Mouse (Mus musculus) retina, postnatal 7 days (tissue): ENCODE results near the gene Zbtb22.
"Not testable (repeated sequence)": the region's sequence is repeated elsewhere in the genome, so short reads cannot be mapped to it uniquely, and the experiment has no call there.

Experiments used
- DNase-seq: peaks from one replicate; pipeline ENCODE4 v3.0.0-alpha.2; 2012; ENCODE audit warnings: low read depth, low spot score

Zbtb22 gene

DNA sequence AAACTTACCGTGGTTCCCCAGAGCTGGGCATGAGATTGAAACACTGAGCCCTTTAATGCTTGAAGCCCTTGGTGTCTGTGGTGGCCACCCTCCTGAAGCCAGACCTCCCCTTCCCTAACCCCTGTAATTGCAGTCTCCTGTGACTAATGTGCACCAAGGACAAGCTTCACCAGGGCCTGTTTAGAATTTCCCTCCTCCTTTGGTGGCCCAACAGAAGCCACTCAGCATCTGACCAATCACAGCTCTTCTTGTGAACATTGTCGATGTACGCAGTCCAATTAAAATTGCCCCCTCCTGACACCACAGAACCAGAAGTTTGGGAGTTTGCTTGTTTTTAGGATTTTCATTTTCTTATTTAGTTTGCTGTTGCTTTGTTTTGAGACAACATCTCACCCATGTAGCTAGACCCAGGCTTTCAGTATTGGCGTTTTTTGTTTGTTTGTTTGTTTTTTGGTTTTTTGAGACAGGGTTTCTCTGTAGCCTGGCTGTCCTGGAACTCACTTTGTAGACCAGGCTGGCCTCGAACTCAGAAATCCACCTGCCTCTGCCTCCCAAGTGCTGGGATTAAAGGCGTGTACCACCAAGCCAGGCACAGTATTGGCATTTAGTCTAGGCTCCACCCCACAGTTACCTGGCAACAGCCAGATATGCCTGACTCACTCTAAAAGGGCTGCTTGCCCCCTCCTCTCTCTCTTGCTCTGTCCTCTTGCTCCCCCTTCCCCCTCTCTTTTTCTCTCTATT lies 11.6 kb upstream of the Zbtb22 start:
- not testable (repeated sequence) for DNase-seq

- DNase-seq, result not testable (repeated sequence)
Observed at GRCm38 (mm10) chr17:33904835-33905234, 10.9 kb upstream of the Zbtb22 start, which contains the start of gene Platr17. Platr17 (plus strand) TSS chr17:33905135.

- no peak for DNase-seq
Observed at GRCm38 (mm10) chr17:33908331-33909076, 7.2 kb upstream of the Zbtb22 start.

- DNase-seq, result peak; percentile 96
Observed at GRCm38 (mm10) chr17:33909077-33909868, 6.4 kb upstream of the Zbtb22 start, which contains the start of gene Daxx. Daxx (plus strand) TSS chr17:33909414.

DNA sequence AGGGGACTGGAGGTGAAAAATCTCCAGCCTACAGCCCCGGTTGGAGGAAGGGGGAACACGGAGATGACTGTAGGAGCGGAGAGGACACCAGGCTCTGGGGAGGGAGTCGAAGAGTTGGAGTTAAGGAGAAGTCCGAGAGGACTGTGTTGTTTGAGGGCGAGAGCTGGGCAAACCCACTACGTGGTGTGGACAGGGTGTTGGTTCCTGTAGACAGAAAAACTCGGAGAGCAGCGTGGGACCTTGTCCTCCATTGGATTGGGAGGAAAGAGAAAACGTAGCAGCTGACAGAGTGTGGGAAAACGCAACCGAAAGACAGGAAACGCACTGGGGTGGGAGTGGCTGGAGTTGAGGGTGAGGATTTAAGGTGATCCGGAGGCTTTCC lies 5.8 kb upstream of the Zbtb22 start:
- no peak for DNase-seq

DNA sequence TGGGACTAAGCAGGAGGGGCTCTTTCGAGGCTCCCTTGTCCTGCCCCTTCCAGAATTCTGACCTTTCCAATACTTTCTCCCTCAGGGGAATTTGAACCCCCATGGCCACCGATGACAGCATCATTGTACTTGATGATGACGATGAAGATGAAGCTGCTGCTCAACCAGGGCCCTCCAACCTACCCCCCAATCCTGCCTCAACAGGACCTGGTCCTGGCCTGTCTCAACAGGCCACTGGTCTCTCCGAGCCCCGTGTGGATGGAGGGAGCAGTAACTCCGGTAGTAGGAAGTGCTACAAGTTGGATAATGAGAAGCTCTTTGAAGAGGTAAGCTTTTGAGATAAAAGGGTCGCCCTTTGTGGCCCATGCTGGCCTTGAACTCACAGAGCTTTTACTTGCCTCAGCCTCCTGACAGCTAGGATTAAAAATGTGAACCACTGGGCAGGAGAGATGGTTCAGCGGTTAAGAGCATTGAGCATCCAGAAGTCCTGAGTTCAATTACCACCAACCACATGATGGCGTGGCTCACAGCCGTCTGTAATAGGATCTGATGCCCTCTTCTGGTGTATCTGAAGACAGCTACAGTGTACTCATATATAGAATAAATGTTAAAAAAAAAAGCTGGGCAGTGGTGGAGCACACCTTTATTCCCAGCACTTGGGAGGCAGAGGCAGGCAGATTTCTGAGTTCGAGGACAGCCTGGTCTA lies 5.2 kb upstream of the Zbtb22 start:
- DNase-seq, result no peak

DNA sequence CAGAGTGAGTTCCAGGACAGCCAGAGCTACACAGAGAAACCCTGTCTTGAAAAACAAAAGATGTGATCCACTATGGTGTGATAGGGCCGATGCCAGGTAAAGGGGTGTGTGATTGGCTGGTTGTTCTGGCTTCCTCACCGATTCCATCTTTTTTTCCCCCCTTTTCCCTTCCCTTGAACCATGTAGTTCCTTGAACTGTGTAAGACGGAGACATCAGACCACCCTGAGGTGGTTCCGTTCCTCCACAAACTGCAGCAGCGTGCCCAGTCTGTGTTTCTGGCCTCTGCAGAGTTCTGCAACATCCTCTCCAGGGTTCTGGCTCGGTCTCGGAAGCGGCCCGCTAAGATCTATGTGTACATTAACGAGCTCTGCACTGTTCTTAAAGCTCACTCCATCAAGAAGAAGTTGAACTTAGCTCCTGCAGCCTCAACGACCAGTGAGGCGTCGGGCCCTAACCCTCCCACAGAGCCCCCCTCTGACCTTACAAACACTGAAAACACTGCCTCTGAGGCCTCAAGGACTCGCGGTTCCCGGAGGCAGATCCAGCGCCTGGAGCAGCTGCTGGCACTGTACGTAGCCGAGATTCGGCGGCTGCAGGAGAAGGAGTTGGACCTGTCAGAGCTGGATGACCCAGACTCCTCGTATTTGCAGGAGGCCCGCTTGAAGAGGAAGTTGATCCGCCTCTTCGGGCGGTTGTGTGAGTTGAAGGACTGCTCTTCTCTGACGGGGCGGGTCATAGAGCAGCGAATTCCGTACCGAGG lies 4.5 kb upstream of the Zbtb22 start:
- DNase-seq, result no peak

DNA sequence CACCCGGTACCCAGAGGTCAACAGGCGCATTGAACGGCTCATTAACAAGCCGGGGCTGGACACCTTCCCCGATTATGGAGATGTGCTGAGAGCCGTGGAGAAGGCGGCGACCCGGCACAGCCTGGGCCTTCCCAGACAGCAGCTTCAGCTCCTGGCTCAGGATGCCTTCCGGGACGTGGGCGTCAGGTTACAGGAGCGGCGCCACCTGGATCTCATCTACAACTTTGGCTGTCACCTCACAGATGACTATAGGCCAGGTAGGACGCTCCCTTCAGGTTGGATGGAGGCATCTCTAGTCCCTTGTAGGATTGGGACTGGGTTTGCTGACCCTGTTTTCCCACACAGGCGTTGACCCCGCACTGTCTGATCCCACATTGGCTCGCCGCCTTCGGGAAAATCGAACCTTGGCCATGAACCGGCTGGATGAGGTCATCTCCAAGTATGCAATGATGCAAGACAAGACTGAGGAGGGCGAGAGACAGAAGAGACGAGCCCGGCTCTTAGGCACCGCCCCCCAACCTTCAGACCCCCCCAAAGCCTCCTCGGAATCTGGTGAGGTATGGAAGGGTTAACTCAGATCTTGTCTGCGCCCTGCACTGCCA lies 3.8 kb upstream of the Zbtb22 start:
- DNase-seq, result no peak

DNA sequence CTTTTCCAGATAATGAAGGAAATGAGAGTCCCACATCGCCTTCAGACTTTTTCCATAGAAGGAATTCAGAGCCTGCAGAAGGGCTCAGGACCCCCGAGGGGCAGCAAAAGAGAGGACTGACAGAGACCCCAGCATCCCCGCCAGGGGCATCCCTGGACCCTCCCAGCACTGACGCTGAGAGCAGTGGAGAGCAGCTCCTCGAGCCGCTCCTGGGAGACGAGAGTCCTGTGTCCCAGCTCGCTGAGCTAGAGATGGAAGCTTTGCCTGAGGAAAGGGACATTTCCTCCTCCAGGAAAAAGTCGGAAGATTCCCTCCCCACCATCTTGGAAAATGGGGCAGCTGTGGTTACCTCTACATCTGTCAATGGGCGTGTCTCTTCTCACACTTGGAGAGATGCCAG lies 2.4 kb upstream of the Zbtb22 start:
- DNase-seq, result no peak

DNA sequence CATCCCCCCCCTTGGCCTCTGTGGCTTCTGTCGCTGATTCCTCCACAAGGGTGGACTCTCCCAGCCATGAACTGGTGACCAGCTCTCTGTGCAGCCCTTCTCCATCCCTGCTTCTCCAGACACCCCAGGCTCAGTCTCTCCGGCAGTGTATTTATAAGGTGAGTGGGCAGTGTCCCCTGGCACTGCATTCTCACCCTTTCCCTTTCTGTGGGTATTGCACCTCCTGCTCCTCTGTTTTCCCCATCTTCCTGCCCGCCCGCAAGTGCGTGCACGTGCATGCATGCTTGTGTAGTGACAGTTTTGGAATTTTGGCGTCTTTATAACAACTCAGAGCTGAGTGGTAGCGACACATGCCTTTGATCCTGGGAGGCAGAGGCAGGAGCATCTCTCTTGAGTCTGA lies 1.8 kb upstream of the Zbtb22 start:
- DNase-seq, result no peak

GRCm38 (mm10) chr17:33914969-33915391 lies 724 bp upstream of the Zbtb22 start:
- no peak for DNase-seq

DNA sequence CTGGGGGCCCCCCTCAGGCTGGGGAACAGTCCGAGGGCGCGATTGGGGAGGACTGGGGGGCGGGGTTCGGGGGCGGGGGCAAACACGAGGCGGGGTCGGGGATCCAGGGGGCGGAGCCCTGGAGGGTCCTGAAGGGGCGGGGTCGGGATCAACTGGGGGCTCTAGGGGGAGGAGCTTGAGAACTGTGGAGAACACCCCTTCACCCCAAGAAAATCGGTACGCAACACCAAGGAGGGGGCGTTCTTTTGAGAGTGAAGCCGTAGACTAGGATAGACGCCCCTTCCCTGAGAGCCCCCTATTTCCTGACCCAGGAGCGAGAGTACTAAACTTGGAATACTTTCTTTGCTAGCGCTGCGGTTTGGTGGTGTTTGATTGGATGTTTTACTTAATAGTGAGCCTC lies 590 bp downstream of the Zbtb22 start:
- DNase-seq, result no peak

DNA sequence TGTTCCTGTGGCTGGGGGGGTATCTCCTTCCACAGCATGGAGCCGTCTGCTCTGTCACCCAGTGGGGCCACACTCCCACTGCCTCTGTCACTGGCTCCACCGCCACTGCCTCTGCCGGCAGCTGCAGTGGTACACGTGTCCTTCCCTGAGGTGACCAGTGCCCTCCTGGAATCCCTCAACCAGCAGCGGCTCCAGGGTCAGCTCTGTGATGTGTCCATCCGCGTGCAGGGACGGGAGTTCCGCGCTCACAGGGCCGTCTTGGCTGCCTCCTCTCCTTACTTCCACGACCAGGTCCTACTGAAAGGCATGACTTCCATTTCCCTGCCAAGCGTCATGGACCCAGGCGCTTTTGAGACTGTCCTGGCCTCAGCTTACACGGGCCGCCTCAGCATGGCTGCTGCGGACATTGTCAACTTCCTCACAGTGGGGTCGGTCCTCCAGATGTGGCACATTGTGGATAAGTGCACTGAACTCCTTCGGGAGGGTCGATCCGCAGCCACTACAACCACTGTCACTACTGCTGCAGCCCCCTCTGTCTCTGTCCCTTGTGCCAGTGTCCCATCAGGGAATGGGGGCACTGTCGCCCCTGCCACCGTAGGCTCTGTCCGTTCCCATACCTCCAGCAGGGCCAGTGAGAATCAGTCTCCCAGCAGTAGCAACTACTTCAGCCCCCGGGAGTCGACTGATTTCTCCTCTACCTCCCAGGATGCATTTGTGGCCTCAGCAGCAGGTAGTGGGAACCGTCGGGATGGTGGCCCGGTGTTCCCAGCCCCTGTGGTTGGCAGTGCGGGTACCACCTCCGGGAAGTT lies 1.3 kb downstream of the Zbtb22 start:
- no peak for DNase-seq

DNA sequence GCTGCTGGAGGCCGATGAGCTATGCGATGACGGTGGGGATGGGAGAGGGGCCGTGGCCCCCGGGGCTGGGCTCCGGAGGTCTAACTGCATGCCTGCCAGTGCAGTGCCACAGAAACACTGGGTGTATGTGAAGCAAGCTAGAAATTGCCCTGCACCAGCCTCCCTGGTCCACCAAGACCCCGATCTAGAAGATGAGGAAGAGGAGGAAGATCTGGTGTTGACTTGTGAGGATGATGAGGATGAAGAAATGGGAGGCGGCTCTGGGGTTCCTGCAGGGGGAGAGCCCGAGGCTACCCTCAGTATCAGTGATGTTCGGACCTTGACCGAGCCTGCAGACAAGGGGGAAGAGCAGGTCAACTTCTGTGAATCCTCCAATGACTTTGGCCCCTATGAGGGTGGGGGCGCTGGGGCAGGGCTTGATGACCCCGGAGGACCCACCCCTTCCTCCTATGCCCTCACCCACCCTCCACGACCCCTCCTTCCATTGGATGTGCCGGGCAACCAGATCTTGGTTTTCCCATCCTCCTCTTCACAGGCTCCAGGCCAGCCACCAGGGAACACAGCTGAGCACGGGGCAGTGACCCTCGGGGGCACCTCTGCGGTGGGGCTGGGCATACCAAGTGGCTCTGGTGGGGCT lies 2.1 kb downstream of the Zbtb22 start:
- no peak for DNase-seq

- DNase-seq, result no peak
Observed at GRCm38 (mm10) chr17:33918293-33919203, 2.8 kb downstream of the Zbtb22 start.

DNA sequence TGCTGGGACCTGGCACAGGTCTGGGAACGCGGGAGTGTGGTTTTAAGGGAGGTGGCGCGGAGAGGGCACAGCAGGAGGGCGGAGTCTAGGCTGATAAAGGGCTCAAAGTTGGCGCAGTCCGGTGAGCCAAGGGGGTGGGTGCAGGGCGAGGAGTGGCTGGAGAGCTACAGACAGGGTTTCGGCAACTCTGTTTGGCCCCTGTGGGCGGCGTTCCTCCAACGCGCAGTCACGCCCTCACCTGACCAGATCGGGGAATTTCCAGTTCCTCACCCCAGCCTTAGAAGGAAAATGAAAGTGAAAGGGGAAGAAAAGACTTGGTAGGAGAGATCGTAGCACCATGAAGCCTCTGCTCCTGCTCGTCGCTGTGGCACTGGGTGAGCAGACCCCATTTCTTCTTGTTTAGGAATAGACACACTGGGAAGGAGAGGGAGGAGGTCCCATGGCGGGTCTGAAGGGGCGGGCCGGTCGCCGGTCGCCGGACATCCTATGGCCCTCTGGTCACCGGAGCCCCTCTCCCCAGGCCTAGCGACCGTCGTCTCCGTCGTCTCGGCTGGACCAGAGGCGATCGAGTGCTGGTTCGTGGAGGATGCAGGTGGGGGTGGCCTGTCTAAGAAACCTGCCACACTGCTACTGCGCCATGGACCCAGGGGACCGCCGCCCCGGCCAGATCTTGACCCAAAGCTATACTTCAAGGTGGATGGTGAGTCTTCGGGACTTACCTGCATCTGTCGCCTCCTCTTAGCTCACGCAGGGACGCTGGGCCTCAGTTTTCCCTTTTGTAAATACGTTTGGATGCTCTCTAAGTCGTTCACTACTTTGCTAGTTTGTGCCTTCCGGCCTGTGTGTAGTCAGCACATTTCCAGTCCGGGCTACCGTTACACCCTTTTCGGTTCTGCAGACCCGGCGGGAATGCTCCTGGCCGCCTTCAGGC lies 3.9 kb downstream of the Zbtb22 start:
- no peak for DNase-seq
